Mouse (Mus musculus): ENCODE results near the gene Cenpb.

GRCm38 (mm10) chr2:131132111-131132888, 47.6 kb downstream of the Cenpb start:
- TF ChIP-seq POLR2A (IDR thresholded peaks at IDR 0.05; ENCODE audit: low read depth, low read length) (no peak), CTCF (IDR thresholded peaks at IDR 0.05; ENCODE audit: extremely low read depth, insufficient read depth, insufficient read length, insufficient replicate concordance) (no peak)
